Mouse (Mus musculus) right cerebral cortex, postnatal 36 days (tissue): ENCODE results near the gene Gm49395.

ENCODE experiments used
- DNase-seq, 2 experiments: peaks; one replicate each; pipeline ENCODE4 v3.0.0; 2022; ENCODE audit warnings: low spot score in 2 of 2, mixed read lengths in 1 of 2

The Gm49395 gene

GRCm38 (mm10) chr13:115099381-115099780 is 2.3 kb downstream of the Gm49395 start:
- no peak for DNase-seq

GRCm38 (mm10) chr13:115098227-115098626 is 3.5 kb downstream of the Gm49395 start:
- no peak for DNase-seq

- DNase-seq = no peak
Measured at GRCm38 (mm10) chr13:115096965-115097364, 4.8 kb downstream of the Gm49395 start.

GRCm38 (mm10) chr13:115096216-115096615 is 5.5 kb downstream of the Gm49395 start:
- DNase-seq = no peak

GRCm38 (mm10) chr13:115095392-115095791 is 6.3 kb downstream of the Gm49395 start:
- no peak for DNase-seq

- no peak for DNase-seq
Measured at GRCm38 (mm10) chr13:115091511-115091910, 10.2 kb downstream of the Gm49395 start.

- no peak for DNase-seq
Measured at GRCm38 (mm10) chr13:115090977-115091445, 10.7 kb downstream of the Gm49395 start.

- DNase-seq = peak; percentile 93 to 95
Measured at GRCm38 (mm10) chr13:115090069-115090976, 11.4 kb downstream of the Gm49395 start, which contains the start of gene Pelo. Pelo (minus strand) TSS chr13:115090186.

- peak; percentile 2 to 16 for DNase-seq
Measured at GRCm38 (mm10) chr13:115089395-115090025, 12.2 kb downstream of the Gm49395 start.

GRCm38 (mm10) chr13:115089020-115089394 is 12.7 kb downstream of the Gm49395 start:
- DNase-seq = no peak

- DNase-seq = no peak
Measured at GRCm38 (mm10) chr13:115085974-115086373, 15.7 kb downstream of the Gm49395 start.

GRCm38 (mm10) chr13:115082339-115082738 is 19.4 kb downstream of the Gm49395 start:
- DNase-seq = no peak

GRCm38 (mm10) chr13:115079996-115080585 is 21.6 kb downstream of the Gm49395 start:
- DNase-seq = no peak

- DNase-seq = no peak
Measured at GRCm38 (mm10) chr13:115078997-115079685, 22.6 kb downstream of the Gm49395 start.

- DNase-seq = no peak
Measured at GRCm38 (mm10) chr13:115077346-115078134, 24.2 kb downstream of the Gm49395 start.

- DNase-seq = no peak
Measured at GRCm38 (mm10) chr13:115072386-115072785, 29.3 kb downstream of the Gm49395 start.

GRCm38 (mm10) chr13:115071431-115071830 is 30.3 kb downstream of the Gm49395 start:
- no peak for DNase-seq

GRCm38 (mm10) chr13:115067968-115068330 is 33.8 kb downstream of the Gm49395 start:
- DNase-seq = no peak

GRCm38 (mm10) chr13:115067324-115067967 is 34.3 kb downstream of the Gm49395 start:
- no peak for DNase-seq

GRCm38 (mm10) chr13:115057555-115057954 is 44.2 kb downstream of the Gm49395 start:
- DNase-seq = no peak
